Mouse (Mus musculus): ENCODE measurements around the gene Phf14. TPM values are rescaled to one million over a fixed set of nuclear protein-coding genes. Genes with fewer than 3 reads are reported as not detected.

Phf14 gene
- polyA plus RNA-seq, 1 experiment from 2014 or later, result 72.2 TPM

GRCm38 (mm10) chr6:12006001-12006400, 98.4 kb downstream of the Phf14 start:
- Histone ChIP-seq H3K4me2 (ENCODE audit: low read depth, low read length) (no peak overlapping the region), H3K36me3 (ENCODE audit: control insufficient read depth, insufficient read depth, low read length) (peaks cover 25% of the 10 kb centered on the region), H3K4me1 (ENCODE audit: control insufficient read depth, insufficient read depth, low read length) (no peaks in the 10 kb centered on the region), H3K27ac (replicated peaks; ENCODE audit: low read depth, low read length) (no peak overlapping the region), H3K4me3 (ENCODE audit: low read depth, low read length) (no peak overlapping the region), H3K9ac (ENCODE audit: low read depth, low read length) (no peak overlapping the region), H3K27me3 (replicated peaks; ENCODE audit: control insufficient read depth, insufficient read depth, low read length) (no peaks in the 10 kb centered on the region), H3K9me3 (ENCODE audit: control insufficient read depth, low read length) (no peaks in the 10 kb centered on the region)
- ATAC-seq (ENCODE audit: low read depth), result no peak
- no peak for DNase-seq (ENCODE audit: low spot score)
- 92% methylated on average over 1 of the region's 1 CpGs for WGBS

DNA sequence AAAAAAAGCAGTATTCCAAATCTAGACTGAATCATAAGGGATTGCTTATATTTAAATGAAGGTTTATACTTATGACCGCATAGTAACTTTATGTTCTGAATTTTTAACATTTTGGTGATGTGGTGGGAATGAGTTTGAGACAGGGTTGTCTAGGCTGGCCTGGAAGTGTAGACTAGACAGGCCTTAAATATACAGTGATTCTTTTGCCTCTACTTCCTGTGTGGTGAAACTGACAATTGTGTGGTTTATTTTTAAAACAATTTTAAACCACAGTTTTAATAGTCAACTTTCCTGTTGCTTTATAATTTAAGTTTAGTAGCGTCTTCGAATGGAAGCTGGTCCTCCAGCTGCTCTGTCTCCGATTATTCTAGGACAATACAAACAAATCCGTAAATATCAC, 104.5 kb downstream of the Phf14 start:
- Histone ChIP-seq H3K36me3 (ENCODE audit: control insufficient read depth, insufficient read depth, low read length) (peaks cover 13% of the 10 kb centered on the region), H3K27ac (replicated peaks; ENCODE audit: low read depth, low read length) (no peak overlapping the region), H3K9me3 (ENCODE audit: control insufficient read depth, low read length) (no peaks in the 10 kb centered on the region), H3K4me1 (ENCODE audit: control insufficient read depth, insufficient read depth, low read length) (no peaks in the 10 kb centered on the region), H3K9ac (ENCODE audit: low read depth, low read length) (no peak overlapping the region), H3K27me3 (replicated peaks; ENCODE audit: control insufficient read depth, insufficient read depth, low read length) (no peaks in the 10 kb centered on the region), H3K4me3 (ENCODE audit: low read depth, low read length) (no peak overlapping the region), H3K4me2 (ENCODE audit: low read depth, low read length) (no peak overlapping the region)
- WGBS, result 93% methylated on average over 5 of the region's 5 CpGs
- DNase-seq (ENCODE audit: low spot score) (no peak), ATAC-seq (ENCODE audit: low read depth) (no peak)

GRCm38 (mm10) chr6:12014035-12014434, 106.4 kb downstream of the Phf14 start:
- ATAC-seq (ENCODE audit: low read depth), result no peak

DNA sequence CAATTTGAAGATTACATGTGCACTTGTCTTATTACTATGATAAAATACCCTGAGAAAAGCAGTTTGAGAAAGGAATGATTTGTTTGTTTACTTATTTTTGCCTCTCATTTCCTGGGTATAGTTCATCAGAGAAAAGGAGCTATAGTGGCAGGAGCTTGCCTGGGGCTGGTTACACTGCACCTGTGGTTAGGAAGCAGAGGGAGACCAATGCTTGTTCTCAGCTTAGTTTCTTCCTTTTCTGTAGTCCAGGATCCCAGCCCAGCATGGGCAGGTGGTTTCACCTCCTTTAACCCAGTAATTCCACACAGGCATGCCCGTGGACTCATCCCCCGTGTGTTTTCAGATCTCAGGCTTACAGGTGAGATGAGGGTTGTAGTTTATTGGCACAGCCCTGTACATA, 107.1 kb downstream of the Phf14 start:
- H3K27me3 ChIP-seq (replicated peaks; ENCODE audit: control insufficient read depth, insufficient read depth, low read length), result no peaks in the 10 kb centered on the region
- no peak overlapping the region for H3K27ac ChIP-seq (replicated peaks; ENCODE audit: low read depth, low read length)
- no peak overlapping the region for H3K4me3 ChIP-seq (ENCODE audit: low read depth, low read length)
- no peak for ATAC-seq (ENCODE audit: low read depth)
- H3K9ac ChIP-seq (ENCODE audit: low read depth, low read length), result no peak overlapping the region
- H3K36me3 ChIP-seq (ENCODE audit: control insufficient read depth, insufficient read depth, low read length), result peaks cover 16% of the 10 kb centered on the region; the same call in 1 of the 2 replicates
- H3K9me3 ChIP-seq (ENCODE audit: control insufficient read depth, low read length), result no peaks in the 10 kb centered on the region
- 85% methylated on average over 2 of the region's 2 CpGs for WGBS
- no peak overlapping the region for H3K4me2 ChIP-seq (ENCODE audit: low read depth, low read length)
- no peak for DNase-seq (ENCODE audit: low spot score)
- H3K4me1 ChIP-seq (ENCODE audit: control insufficient read depth, insufficient read depth, low read length), result no peaks in the 10 kb centered on the region

More at GRCm38 (mm10) chr6:12014035-12014434, 106.4 kb downstream of the Phf14 start:
- no peak overlapping the region for H3K4me2 ChIP-seq (ENCODE audit: low read depth, low read length)
- WGBS, result 71% methylated on average over 2 of the region's 2 CpGs
- no peak overlapping the region for H3K27ac ChIP-seq (replicated peaks; ENCODE audit: low read depth, low read length)
- no peak for DNase-seq (ENCODE audit: low spot score)
- no peaks in the 10 kb centered on the region for H3K27me3 ChIP-seq (replicated peaks; ENCODE audit: control insufficient read depth, insufficient read depth, low read length)
- no peak overlapping the region for H3K9ac ChIP-seq (ENCODE audit: low read depth, low read length)
- H3K36me3 ChIP-seq (ENCODE audit: control insufficient read depth, insufficient read depth, low read length), result peaks cover 13% of the 10 kb centered on the region; the same call in 1 of the 2 replicates
- no peaks in the 10 kb centered on the region for H3K4me1 ChIP-seq (ENCODE audit: control insufficient read depth, insufficient read depth, low read length)
- no peaks in the 10 kb centered on the region for H3K9me3 ChIP-seq (ENCODE audit: control insufficient read depth, low read length)
- H3K4me3 ChIP-seq (ENCODE audit: low read depth, low read length), result no peak overlapping the region

DNA sequence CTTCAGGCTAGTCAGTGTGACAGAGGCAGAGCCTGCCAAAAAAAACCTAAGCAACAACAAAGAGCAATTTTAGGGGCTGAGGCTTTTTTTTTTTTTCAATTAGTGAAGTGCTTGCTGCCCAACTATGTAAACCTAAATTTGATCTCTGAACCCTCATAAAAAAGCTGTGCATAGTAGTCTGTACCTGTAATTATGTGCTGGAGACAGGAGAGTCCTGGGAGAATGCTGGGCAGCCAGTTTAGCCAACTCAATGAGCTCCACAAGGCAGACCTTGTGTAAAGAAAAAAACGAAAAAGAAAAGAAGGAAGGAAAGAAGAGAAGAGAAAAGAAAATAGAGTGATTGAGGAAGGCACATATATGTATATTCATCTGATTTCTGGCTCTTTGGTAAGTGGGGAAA, 112.1 kb downstream of the Phf14 start:
- no peak for DNase-seq (ENCODE audit: low spot score)
- Histone ChIP-seq H3K4me3 (ENCODE audit: low read depth, low read length) (no peak overlapping the region), H3K36me3 (ENCODE audit: control insufficient read depth, insufficient read depth, low read length) (peaks cover 24% of the 10 kb centered on the region; the same call in 1 of the 2 replicates), H3K27me3 (replicated peaks; ENCODE audit: control insufficient read depth, insufficient read depth, low read length) (no peaks in the 10 kb centered on the region), H3K9me3 (ENCODE audit: control insufficient read depth, low read length) (no peaks in the 10 kb centered on the region), H3K9ac (ENCODE audit: low read depth, low read length) (no peak overlapping the region), H3K27ac (replicated peaks; ENCODE audit: low read depth, low read length) (no peak overlapping the region), H3K4me2 (ENCODE audit: low read depth, low read length) (no peak overlapping the region), H3K4me1 (ENCODE audit: control insufficient read depth, insufficient read depth, low read length) (no peaks in the 10 kb centered on the region)
- ATAC-seq (ENCODE audit: low read depth), result no peak
- WGBS, result 77% methylated on average over 1 of the region's 1 CpGs

DNA sequence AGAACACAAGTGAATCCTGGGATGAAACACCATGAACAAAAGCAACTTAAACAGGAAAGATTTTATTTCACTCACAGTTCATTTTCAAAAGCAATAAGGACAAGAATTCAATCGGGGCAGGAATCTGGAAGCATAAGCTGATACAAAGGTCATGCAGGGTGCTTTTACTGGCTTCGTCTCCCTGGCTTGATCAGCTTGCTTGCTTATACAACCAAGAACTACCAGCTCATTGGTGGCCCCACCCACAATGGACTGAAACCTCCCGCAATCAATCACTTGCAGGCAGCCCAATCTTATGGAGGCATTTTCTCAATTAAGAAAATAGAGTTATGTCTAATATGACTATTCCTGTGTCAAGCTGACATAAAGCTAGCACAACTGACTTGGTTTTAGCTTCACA, 112.5 kb downstream of the Phf14 start:
- ATAC-seq (ENCODE audit: low read depth), result no peak
- H3K27me3 ChIP-seq (replicated peaks; ENCODE audit: control insufficient read depth, insufficient read depth, low read length), result no peaks in the 10 kb centered on the region

DNA sequence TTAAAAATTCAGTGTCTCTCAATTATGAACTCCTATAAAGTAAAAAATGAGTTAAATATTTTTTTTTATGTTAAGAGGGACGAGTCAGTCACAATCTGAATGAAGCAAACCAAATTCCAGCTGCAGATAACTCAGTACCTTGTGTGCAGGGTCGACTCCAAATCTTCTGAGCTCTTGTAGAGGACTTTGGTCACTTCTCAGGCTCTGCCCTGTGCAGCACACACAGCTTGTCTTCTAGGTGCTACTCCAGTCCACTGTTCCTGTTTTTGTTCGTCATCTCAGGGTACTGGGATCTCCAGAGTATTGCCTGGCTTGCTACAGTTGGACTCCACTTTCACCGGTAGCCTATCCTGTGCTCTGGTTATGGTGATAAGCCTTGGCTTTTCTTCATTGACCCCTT, 113.1 kb downstream of the Phf14 start:
- no peaks in the 10 kb centered on the region for H3K4me1 ChIP-seq (ENCODE audit: control insufficient read depth, insufficient read depth, low read length)
- DNase-seq (ENCODE audit: low spot score) (no peak), ATAC-seq (ENCODE audit: low read depth) (no peak)
- no peak overlapping the region for H3K4me3 ChIP-seq (ENCODE audit: low read depth, low read length)
- no peak overlapping the region for H3K27ac ChIP-seq (replicated peaks; ENCODE audit: low read depth, low read length)
- H3K9me3 ChIP-seq (ENCODE audit: control insufficient read depth, low read length), result no peaks in the 10 kb centered on the region
- H3K36me3 ChIP-seq (ENCODE audit: control insufficient read depth, insufficient read depth, low read length), result peaks cover 21% of the 10 kb centered on the region; the same call in 1 of the 2 replicates
- H3K4me2 ChIP-seq (ENCODE audit: low read depth, low read length), result no peak overlapping the region
- no peak overlapping the region for H3K9ac ChIP-seq (ENCODE audit: low read depth, low read length)
- no peaks in the 10 kb centered on the region for H3K27me3 ChIP-seq (replicated peaks; ENCODE audit: control insufficient read depth, insufficient read depth, low read length)
- WGBS, result 87% methylated on average over 4 of the region's 4 CpGs

More for the DNA sequence above, 112.5 kb downstream of the Phf14 start:
- H3K4me2 ChIP-seq (ENCODE audit: low read depth, low read length), result no peak overlapping the region
- H3K4me3 ChIP-seq (ENCODE audit: low read depth, low read length), result no peak overlapping the region
- no peak overlapping the region for H3K9ac ChIP-seq (ENCODE audit: low read depth, low read length)
- H3K36me3 ChIP-seq (ENCODE audit: control insufficient read depth, insufficient read depth, low read length), result peaks cover 21% of the 10 kb centered on the region; the same call in 1 of the 2 replicates
- no peak for DNase-seq (ENCODE audit: low spot score)
- 64% methylated on average over 3 of the region's 3 CpGs for WGBS
- no peak overlapping the region for H3K27ac ChIP-seq (replicated peaks; ENCODE audit: low read depth, low read length)
- H3K9me3 ChIP-seq (ENCODE audit: control insufficient read depth, low read length), result no peaks in the 10 kb centered on the region
- H3K4me1 ChIP-seq (ENCODE audit: control insufficient read depth, insufficient read depth, low read length), result no peaks in the 10 kb centered on the region

- 84% methylated on average over 4 of the region's 4 CpGs for WGBS
- ATAC-seq (ENCODE audit: low read depth), result no peak
- H3K4me3 ChIP-seq (ENCODE audit: low read depth, low read length), result no peak overlapping the region
Measured at GRCm38 (mm10) chr6:12021480-12021879, 113.9 kb downstream of the Phf14 start.

GRCm38 (mm10) chr6:12023395-12023794, 115.8 kb downstream of the Phf14 start:
- ATAC-seq (ENCODE audit: low read depth) (no peak), DNase-seq (ENCODE audit: low spot score) (no peak)
- H3K27ac ChIP-seq (replicated peaks; ENCODE audit: low read depth, low read length), result no peak overlapping the region
- H3K4me3 ChIP-seq (ENCODE audit: low read depth, low read length), result no peak overlapping the region
- H3K36me3 ChIP-seq (ENCODE audit: control insufficient read depth, insufficient read depth, low read length), result peaks cover 18% of the 10 kb centered on the region; the same call in 1 of the 2 replicates
- no peaks in the 10 kb centered on the region for H3K27me3 ChIP-seq (replicated peaks; ENCODE audit: control insufficient read depth, insufficient read depth, low read length)
- no peaks in the 10 kb centered on the region for H3K4me1 ChIP-seq (ENCODE audit: control insufficient read depth, insufficient read depth, low read length)
- 95% methylated on average over 2 of the region's 2 CpGs for WGBS
- H3K4me2 ChIP-seq (ENCODE audit: low read depth, low read length), result no peak overlapping the region
- H3K9me3 ChIP-seq (ENCODE audit: control insufficient read depth, low read length), result no peaks in the 10 kb centered on the region
- no peak overlapping the region for H3K9ac ChIP-seq (ENCODE audit: low read depth, low read length)

More at GRCm38 (mm10) chr6:12021480-12021879, 113.9 kb downstream of the Phf14 start:
- H3K9ac ChIP-seq (ENCODE audit: low read depth, low read length), result no peak overlapping the region
- no peaks in the 10 kb centered on the region for H3K27me3 ChIP-seq (replicated peaks; ENCODE audit: control insufficient read depth, insufficient read depth, low read length)
- no peaks in the 10 kb centered on the region for H3K4me1 ChIP-seq (ENCODE audit: control insufficient read depth, insufficient read depth, low read length)
- no peak overlapping the region for H3K4me2 ChIP-seq (ENCODE audit: low read depth, low read length)
- no peak overlapping the region for H3K27ac ChIP-seq (replicated peaks; ENCODE audit: low read depth, low read length)
- H3K9me3 ChIP-seq (ENCODE audit: control insufficient read depth, low read length), result no peaks in the 10 kb centered on the region
- DNase-seq (ENCODE audit: low spot score), result no peak
- H3K36me3 ChIP-seq (ENCODE audit: control insufficient read depth, insufficient read depth, low read length), result peaks cover 21% of the 10 kb centered on the region; the same call in 1 of the 2 replicates
